Mouse (Mus musculus): ENCODE results near the gene Atg16l2.

DNA sequence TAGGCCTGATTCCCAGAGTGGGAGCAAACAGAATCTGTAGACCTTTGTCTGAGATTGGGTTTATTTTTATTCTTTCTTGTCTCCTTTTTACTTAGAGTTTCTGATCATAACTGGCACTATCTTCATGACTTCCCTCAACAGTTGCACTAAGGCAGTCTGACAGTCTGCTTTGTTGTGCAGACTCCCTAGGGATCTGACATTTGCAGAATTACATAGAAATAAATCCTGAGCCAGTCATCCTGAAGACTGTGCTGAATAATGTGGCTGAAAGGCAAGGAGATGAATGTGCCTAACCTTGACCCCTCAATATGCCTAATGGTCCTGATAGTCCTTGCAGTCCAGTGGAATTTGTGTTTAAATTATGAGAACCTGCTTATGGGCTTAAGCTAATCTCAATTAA, 38.5 kb downstream of the Atg16l2 start:
- TF ChIP-seq CTCF (IDR thresholded peaks at IDR 0.05) (no peak), EP300 (IDR thresholded peaks at IDR 0.05) (no peak)
